Mouse (Mus musculus) neutrophil, adult 59 days (primary cell): ENCODE data around the gene Sprr2a2. TPM values are rescaled to one million over a fixed set of nuclear protein-coding genes. Genes with fewer than 3 reads are reported as not detected.

Source experiments
- total RNA-seq, 2 experiments: library from RNA; stranded (reverse); gene quantifications; 1 replicate in 1 of 2; 2 replicates in 1 of 2; pipeline ENCODE4 v1.2.4; 2023

Sprr2a2 gene
- not detected for total RNA-seq

GRCm38 (mm10) chr3:92215569-92215968, at the start of gene Sprr2a2, which contains the start of gene Sprr2a1:
TSS of gene Sprr2a2 (plus strand) at chr3:92215920.
TSS of gene Sprr2a1 (plus strand) at chr3:92215799.

DNA sequence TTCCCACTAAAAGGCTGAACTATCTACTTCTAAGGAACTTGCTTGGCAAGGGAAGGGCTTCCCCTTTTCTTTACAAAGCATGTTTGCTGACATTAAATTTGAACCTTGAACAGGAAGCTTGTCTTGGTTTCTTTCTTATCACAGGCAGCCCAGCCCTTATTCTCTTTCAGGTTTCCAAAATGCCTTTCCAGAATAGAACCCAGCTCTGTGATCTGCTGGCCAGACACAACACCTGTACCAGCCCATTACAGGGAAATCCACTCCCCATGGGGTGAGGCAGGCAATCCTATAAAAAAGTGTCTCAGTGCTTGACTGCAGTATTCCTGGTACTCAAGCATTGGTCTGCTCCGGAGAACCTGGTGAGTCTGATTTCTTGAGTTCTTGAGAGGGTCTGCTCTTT, 69.4 kb downstream of the Sprr2a2 start, which contains the start of gene Sprr2a3:
Sprr2a3 (plus strand) TSS at position 317 of the 400 bp plus-strand sequence.

Other genes with a start within 250 kb of the Sprr2a2 start
- gene Pglyrp3, start 201.3 kb upstream of the Sprr2a2 start, total RNA-seq, result not detected
- not detected for gene Lor, start 132.8 kb upstream of the Sprr2a2 start, total RNA-seq
- not detected for gene Prr9, start 92.0 kb upstream of the Sprr2a2 start, total RNA-seq
- not detected for gene Lelp1, start 73.2 kb upstream of the Sprr2a2 start, total RNA-seq
- not detected for gene Sprr2a1, start 121 bp upstream of the Sprr2a2 start, total RNA-seq
- not detected for gene Sprr2a3, start 69.5 kb downstream of the Sprr2a2 start, total RNA-seq
- gene Sprr2b, start 100.7 kb downstream of the Sprr2a2 start, total RNA-seq, result not detected
- not detected for gene Sprr2d, start 123.2 kb downstream of the Sprr2a2 start, total RNA-seq
- gene Sprr2e, start 136.2 kb downstream of the Sprr2a2 start, total RNA-seq, result not detected
- gene Sprr2f, start 149.3 kb downstream of the Sprr2a2 start, total RNA-seq, result not detected
- not detected for gene Sprr2h, start 169.8 kb downstream of the Sprr2a2 start, total RNA-seq
- not detected for gene Sprr2i, start 192.1 kb downstream of the Sprr2a2 start, total RNA-seq
- gene Sprr2j-ps, start 202.2 kb downstream of the Sprr2a2 start, total RNA-seq, result not detected
- 1 to 10 TPM in 1 of 2 experiments, under 1 TPM in 1; 0.66 to 1.4 TPM for gene Gm9774, start 213.5 kb downstream of the Sprr2a2 start, total RNA-seq
- not detected for gene Sprr2k, start 216.7 kb downstream of the Sprr2a2 start, total RNA-seq
- not detected for gene Sprr1b, start 222.9 kb downstream of the Sprr2a2 start, total RNA-seq
- gene Sprr3, start 242.8 kb downstream of the Sprr2a2 start, total RNA-seq, result not detected